Mouse (Mus musculus): Measurements from ENCODE around the gene Rgsl1.
"Not testable (repeated sequence)": the region's sequence is repeated elsewhere in the genome, so short reads cannot be mapped to it uniquely, and the experiment has no call there.

Gene Rgsl1

DNA sequence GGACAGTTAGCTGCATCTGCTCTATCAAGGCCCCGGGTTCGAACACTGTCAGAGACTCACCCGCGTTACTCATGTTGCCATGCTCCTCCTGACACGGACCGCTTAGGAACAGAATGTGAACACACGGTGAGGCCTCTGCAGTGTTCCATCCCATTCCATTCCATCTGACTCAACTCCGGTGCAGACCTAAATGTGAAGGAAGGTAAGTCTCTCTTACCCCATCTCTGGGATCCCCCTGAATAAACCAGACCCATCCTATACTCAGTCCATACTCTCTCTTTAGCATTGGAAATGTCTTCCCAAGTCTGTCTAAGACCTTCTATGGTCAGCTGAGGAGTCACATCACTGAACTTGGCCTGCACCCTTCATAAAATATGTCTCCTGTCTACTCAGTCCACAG lies at the start of gene Rgsl1:
TSS of gene Rgsl1 (minus strand) at position 101 of the 400 bp plus-strand sequence.
- DNase-seq (ENCODE audit: low read depth): no peak

DNA sequence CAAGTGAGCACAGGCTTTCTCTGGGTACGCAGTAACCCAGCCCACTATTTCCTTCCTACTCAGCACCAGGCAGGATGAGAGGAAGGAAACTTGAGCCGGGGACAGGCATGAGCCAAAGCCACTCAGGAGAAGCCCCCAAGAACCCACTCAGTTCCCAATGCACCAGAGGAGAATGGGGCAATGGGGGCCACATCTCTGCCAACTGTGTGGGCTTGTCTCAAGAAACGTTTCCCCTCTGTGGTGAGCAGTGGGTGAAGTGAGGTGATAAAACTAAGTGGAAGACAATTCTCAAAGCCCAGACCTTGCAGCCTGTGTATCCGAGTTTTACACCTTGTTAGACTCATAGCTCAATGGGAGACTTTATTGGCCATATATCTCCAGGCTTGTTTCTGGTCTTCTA lies 47.5 kb upstream of the Rgsl1 start, which contains the start of gene Teddm1a:
TSS of gene Teddm1a (plus strand) at position 301 of the 400 bp plus-strand sequence.
- no peak for DNase-seq (ENCODE audit: low read depth)

DNA sequence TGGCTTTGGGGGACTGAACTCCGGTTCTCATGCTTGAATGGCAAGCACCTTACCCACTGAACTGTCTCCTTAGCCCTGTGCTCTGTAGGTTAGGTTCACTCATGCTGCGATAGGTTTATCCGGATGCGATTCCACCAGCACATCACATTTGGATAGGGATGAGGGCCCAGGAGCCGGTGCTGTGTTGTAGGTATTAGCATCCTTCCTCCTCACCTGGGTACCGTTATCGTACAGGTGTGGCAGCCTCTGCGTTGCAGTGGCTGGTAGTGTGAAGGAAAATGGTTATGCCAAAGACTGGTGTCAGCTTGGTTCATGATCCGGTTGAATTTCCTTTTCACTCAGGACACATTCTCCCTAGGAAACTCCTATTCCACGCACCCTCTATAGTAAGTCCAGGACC lies 46.2 kb upstream of the Rgsl1 start:
- DNase-seq (ENCODE audit: low read depth): no peak

DNA sequence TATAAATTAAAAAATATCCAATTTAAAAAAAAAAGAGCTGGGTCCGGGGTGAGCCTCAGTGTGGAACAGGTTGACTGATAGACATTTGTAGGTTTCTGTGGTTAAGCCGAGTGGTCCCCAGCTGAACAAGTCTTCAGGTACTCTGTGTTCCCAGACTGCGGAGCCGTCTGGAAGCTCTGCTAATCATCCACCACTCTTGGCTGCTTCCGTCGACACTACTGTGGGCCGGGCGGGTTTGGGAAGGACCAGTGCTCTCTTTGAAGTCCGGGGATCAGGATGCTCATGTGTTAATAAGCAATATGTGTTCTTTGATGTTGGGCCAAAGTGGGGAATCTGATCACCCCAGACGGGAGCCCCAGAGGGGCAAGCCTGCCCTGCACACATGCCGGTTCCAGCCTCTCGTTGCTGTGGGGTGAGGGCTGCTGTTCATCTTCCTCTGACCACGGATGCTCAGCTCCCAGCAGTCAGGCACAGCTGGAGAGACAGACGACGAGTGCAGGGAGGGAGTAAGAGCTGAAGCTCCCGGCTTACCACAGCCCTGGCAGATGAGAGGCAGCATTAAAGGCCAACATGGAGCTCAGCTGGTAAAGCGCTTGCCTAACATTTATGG lies 42.2 kb upstream of the Rgsl1 start:
- no peak for DNase-seq (ENCODE audit: low read depth)

DNA sequence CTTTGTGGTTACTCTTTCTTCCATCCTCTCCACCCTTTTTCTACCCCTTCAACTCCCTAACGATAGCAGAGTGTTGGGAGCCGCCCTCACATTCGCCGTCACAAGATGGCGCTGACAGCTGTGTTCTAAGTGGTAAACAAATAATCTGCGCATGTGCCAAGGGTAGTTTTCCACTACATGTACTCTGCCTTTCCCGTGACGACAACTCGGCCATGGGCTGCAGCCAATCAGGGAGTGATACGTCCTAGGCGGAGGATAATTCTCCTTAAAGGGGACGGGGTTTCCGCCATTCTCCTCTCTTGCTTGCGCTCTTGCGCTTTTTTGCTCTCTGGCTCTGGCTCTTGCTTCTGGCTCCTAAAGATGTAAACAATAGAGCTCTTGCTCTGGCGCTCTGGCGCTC lies 36.4 kb upstream of the Rgsl1 start:
- not testable (repeated sequence) for DNase-seq (ENCODE audit: low read depth)

DNA sequence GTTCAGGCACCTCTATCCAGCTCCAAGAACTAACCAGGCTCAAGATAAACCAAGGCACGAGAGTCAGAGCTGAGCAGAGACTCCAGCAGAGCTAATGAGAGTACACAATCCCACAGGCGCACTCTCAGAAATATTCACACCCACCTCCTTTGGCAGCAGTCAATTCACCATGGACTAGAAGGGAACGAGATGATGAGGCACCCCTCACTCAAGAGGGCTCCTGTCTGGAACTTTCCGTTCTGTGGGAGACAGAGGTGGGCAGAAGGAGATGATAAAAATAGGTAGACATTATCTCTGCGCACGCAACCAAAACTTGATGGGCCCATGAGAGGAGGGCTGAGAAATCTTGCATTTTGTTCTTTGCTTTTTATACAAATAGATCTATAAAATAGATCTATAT lies 30.1 kb upstream of the Rgsl1 start, which contains the start of gene Teddm1b:
TSS of gene Teddm1b (plus strand) at position 301 of the 400 bp plus-strand sequence.
- no peak for DNase-seq (ENCODE audit: low read depth)

DNA sequence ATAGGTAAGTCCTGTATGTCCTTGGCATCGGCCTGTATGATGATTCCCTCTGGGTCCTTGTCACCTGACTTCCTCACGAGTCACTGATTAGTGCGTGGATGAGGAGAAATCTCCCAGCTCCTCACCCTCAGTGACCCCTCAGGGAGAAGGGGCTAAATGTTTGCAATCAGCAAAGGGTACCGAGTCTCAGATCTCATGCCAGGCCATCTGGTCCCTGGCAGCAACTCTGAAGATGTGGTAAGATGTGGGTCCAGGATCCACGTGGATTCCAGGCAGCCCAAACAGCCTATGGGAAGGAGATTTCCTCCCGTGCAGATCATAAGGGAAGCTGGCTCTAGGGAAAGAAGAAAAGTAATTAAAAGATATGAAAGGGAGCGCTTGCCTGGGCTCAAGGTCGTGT lies 12.0 kb upstream of the Rgsl1 start:
- no peak for DNase-seq (ENCODE audit: low read depth)

DNA sequence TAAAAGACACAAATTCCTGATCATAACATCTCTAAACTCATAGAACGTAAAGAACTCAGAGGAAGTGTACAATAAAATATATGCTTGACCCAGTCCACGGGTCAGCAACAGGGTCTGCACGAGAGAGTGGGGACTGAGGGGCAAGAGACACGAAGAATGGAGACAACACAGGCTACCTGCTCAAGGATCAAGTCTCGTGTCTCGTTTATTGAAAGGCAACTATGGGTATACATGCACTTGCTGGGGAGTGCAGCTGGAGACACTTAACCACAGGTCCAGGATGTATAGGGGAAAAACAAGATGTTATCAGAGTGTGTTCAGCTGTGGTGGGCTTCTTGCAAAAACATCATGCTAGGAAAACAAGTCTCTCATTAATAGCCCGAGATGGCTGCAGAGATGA lies 8.8 kb upstream of the Rgsl1 start:
- not testable (repeated sequence) for DNase-seq (ENCODE audit: low read depth)

DNA sequence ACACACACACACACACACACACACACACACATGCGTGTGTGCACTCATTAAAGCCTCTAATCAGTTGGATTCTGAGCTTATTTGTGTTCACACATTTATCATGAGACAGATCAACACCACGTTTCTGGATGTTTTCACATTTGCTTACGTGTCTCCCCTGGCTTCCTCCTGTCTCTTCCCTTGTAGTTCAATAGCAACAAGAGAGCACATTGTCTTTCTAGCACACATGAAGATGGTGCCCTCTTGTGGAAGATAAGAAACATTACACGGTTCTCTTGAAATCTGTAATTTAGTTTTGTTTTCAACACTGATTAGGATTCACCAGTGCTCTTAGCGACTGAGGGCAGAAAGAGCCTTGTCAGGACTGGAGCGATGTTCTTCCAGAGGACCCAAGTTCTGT lies 2.9 kb upstream of the Rgsl1 start:
- DNase-seq (ENCODE audit: low read depth): peak; percentile 45

DNA sequence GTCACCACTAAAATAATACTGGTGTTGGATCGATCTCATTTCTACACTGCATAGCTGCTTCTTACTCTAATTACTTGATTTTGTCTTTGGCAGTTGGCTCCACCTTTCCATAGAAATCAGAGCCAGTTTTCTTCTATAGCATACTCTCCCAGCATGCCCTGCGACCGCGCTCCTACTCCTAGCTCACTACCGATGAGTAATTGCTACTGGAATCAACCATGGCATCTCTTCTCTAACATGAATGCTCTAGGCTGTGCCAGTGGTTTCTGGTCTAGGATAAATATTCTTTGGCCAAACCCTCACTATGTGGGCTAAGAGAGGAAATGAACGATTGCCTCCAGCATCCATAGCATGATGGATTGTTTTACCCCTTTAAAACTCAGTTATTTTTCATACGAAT lies 2.5 kb upstream of the Rgsl1 start:
- peak; percentile 45 for DNase-seq (ENCODE audit: low read depth)

DNA sequence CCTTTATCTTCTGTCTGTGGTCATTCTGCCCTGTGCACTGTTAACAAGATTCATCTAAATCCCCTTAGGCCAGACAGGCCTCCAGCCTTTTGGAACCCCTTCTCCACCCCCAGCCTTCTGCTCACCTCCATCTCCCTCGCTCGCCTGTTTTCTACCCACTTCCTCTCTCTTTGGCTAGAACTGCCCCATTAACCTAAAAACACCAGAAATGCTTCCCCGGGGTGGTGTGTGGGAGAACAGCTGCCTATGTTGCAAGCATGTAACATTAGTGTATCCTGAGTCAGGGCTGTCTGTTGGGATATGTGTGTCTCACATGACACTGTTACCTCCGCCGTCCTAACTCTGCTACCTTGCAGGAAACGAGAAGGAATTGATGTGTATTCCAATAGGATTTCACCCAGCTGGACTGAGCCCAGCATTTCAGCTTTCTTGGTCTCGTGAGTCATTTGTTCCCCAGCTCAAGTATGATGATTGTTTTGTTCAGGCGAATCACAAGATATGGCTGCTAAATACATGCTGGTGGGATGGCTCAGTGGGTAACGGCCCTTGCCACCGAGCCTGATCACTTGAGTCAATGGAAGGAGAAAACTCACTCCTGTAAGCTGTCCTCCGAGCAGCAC lies 1.7 kb downstream of the Rgsl1 start:
- peak; percentile 97 for DNase-seq (ENCODE audit: low read depth)

DNA sequence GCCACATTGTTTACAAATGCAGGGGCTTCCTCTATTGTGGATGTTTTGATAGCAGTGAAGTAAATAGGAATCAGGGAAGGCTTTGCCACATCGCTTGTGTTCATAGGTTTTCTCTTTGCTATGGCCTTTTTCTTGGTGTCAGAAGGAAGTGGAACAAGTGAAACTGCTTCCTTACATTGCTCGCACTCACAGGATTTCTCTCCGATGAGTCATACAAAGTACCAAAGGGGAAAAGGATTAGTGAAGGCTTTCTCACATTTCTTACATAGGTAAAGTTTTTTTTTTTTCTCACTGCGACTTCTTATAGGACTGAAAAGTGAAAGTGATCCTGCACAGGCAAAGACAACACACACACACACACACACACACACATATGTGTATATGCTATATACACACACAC lies 7.9 kb downstream of the Rgsl1 start:
- peak; percentile 63 for DNase-seq (ENCODE audit: low read depth)

DNA sequence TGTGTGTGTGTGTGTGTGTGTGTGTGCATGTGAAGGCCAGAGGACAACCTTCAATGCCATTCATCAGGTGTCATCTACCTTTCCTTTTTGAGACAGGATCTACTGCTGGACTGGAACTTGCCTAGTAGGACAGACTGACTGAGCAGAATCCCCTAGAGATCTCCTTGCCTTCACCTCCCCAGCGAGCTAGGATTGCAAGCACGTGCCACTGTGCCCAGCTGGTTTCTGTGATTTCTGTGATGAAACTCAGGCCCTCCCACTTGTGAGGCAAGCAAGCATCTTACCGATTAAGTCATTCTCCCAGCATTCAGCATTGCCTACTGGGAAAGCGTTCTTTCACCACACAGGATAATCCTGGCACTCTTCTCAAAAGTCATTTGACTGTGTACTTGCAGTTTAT lies 13.2 kb downstream of the Rgsl1 start:
- peak; percentile 40 for DNase-seq (ENCODE audit: low read depth)

DNA sequence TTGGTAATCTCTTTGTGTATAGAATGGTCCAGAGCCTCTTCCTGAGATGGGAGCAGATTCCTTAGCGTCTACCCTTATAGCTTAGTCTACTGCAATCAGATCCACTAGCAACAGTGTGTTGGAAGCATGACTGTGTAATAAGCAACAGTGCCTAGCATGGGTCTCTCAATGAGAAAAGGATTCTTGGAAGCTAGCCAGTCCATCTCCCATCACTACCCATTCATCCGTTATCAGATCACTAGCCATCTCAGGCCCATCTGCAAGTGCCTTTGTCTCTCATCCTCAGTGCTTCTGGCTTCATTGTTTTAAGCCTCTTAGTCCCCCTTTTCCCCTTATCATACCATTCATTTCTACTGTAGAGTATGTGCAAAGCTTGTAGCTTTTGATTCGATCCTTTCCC lies 23.7 kb downstream of the Rgsl1 start:
- no peak for DNase-seq (ENCODE audit: low read depth)

DNA sequence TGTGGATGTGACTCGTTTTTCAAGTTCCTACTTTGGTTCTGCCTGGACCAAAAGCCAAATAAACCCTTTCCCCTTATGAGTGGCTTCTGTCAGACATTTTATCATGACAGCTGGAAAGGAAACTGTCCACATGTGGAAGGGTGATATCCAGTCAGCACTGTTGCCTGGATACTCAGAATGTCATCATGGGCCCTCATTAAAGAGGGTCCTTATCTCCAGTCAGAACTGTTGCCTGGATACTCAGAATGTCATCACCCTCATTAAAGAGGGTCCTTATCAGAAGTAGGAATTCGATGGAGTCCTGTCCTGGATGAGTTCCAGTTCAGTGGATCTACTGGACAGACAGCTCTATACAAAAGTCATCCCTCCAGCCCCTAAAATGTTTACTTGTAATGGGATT lies 29.7 kb downstream of the Rgsl1 start:
- no peak for DNase-seq (ENCODE audit: low read depth)

DNA sequence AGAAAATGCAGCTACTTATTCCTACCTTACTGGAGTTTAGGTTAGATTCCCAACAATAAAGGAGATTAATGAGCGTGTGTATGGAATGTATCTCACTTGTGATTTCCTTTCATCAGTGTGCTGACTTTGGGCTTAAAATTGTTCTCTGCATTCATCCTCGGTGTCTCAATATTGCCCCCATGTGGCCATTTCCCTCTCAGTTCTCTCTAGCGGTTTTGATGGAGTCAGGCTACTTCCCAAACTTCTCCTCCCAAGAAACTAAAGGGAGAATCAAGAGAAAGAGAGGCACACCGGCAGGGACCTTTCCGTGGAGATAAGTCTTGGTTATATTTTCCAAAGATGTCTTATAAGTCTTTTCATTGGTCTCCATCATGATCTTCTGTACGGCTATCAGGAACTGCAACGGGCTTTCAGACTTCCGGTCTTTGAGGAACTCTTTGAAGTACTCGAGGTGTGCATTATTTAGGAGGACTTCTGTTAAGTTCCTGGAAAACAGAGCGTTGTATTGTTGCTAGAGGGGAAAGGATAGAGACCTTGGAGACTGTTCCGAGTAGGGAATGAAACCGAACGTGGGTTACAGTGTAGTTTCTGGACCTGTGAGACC lies 36.5 kb downstream of the Rgsl1 start:
- DNase-seq (ENCODE audit: low read depth): peak; percentile 82

DNA sequence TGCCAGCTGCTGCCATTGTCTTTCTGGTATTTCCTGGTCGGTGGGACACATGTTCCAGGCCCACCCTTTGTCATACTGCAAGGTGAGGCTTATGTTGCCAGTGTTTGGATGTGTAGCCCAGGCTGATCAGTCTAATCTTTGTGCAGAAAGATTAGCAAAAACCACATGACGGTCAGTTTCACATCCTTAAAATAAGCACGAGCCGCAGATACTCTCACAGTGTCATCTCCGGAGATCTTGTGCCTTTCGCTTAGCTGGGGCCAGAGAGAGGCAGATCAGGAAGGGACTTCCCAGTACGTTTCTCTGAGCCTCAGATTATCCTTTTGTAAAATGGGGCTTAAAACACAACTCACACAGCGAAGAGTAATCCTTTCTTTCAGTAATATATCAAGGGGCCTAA lies 40.4 kb downstream of the Rgsl1 start:
- DNase-seq (ENCODE audit: low read depth): no peak

DNA sequence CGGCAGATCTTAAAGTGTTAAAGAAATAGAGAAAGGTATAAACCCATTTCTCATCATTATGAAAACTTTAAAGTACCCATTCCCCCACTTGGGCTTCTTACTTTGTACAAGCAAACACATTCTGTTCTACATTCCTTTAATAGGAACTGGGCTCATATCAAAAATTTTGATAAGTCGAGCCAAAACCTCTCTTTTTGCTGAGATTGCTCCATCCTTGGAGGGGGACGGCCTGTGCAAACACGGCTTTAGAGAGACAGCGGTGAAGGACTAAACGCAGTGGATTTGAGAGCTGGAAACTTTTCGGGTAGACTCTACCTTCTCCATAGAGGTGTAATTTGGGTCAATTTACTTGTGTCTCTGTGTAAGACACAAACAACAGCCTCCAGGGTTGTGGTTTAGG lies 41.3 kb downstream of the Rgsl1 start:
- DNase-seq (ENCODE audit: low read depth): no peak

DNA sequence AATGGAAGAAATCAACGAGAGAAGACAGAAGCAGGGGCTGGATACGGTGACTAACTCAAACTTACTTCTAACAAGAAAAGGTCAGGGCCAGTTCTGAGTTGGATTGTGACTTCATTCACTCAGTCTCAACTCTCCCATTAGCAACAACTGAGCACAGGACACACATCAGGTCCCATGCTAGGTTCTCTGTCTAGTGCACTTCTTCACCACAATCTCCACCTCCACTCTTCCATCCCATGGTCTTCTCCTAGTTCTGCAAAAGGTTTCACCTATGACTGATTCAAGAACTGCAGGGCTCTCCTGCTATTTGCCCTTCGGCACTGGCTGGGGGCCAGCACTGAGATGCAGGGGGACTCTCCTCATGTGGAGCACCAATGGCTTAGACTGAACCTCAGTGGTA lies 49.7 kb downstream of the Rgsl1 start:
- DNase-seq (ENCODE audit: low read depth): no peak

DNA sequence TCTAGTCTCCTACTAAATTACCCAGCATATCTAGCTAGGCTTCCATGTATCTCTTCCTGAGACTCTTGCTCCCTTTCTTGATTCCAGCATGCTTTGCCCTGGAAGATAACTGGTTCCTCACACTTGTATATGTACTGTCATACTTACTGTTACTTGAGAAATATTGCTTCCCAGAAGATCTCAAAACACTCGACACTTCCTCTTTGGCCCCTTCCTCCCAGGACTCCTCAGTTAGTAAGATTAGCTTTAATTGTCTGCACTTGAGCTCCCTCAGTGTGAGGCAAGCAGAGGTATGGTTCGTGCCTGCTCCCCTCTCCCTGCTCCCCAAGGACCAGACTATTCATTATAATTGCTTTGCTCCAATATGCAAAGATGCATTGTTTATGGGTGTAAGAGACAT lies 53.2 kb downstream of the Rgsl1 start:
- no peak for DNase-seq (ENCODE audit: low read depth)

DNA sequence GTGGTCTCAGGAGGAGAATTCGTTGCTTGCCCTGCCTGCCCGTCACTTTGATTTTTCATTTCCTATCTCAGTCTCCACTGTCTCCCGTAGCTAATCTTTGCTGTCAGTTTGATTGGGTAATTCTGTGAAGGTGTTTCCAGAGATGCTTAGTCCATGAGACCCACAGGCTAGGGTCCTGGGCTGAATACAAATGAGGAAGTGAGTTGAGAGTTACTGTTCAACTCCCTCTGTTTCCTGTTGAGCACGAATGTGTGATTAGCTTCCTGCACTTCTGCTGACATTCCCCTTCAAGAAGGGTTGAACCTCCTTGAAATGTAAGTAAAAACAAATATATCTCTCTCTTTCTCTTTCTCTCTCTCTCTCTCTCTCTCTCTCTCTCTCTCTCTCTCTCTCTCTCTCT lies 58.3 kb downstream of the Rgsl1 start:
- DNase-seq (ENCODE audit: low read depth): no peak

DNA sequence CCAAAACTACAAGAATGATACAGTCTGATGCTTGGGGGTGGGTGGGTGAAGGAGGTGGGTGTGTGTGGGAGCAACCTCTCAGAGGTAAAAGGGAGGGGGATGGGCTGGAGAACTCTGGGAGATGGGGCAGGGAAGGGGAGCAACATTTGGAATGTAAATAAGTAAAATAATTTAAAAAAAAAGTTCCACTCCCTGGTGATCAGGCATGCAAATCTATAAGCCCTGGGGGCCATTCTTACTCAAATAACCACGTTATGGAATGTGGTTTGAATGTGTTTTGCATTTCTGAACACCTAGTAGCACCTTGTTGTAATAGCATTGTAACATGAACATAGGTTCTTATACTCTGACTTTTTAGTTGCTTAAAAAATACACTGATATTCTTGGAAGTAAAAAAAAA lies 60.6 kb downstream of the Rgsl1 start:
- no peak for DNase-seq (ENCODE audit: low read depth)

DNA sequence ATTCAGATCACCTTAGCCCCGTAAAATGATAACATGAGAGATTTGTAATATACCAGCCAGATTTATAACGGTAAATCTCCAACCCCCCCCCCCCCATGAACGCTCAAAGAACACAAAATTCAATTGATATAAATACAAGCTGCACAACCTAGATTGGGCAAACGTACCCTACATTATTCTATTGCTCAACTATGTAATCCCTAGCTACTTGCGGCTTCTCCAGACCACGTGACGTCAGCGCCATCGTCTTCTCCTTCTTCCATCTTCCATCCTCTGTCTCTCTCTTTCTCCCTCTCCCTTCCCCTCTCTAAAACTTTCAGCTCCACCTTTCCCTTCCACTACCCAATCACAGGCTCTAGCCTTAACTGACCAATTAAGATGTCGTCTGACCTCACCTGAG lies 65.7 kb downstream of the Rgsl1 start:
- no peak for DNase-seq (ENCODE audit: low read depth)

DNA sequence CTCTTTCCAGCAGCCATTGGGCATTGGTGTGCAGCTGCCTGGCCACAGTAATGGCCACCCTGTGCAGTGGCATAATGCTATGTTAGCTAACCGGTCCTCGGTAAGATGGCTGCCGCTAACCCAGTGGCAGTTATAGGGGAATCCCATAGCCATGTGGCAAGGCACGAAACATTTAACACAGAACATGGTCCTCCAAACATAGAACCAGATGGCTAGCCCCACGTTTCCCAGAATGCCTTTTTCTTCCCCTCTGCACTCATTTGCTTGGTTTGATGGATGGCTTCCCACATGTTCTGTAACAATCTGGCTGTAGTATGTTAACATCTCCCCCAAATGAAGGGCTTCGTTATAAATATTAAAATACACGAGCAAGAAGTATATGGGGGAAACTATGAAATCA lies 67.7 kb downstream of the Rgsl1 start:
- DNase-seq (ENCODE audit: low read depth): no peak
